Mouse (Mus musculus) neural tube, embryonic 11.5 days (tissue): ENCODE measurements around the gene Hmgb1. TPM values are rescaled to one million over a fixed set of nuclear protein-coding genes. Genes with fewer than 3 reads are reported as not detected.
"Not testable (repeated sequence)": the region's sequence is repeated elsewhere in the genome, so short reads cannot be mapped to it uniquely, and the experiment has no call there.

Experiments used
- ATAC-seq: fragments of 200-750 bp; cut with Nextera tagmentation; 2 replicates; pipeline ENCODE4 v1.8.0; 2017; ENCODE audit warnings: moderate number of reproducible peaks, mild to moderate bottlenecking, moderate TSS enrichment, moderate library complexity; ENCODE audit not compliant: insufficient read depth, low FRiP score, low TSS enrichment
- DNase-seq: peaks from one replicate; pipeline ENCODE4 v3.0.0-alpha.2; 2015; ENCODE audit warnings: low spot score
- H3K27ac ChIP-seq: fragments of 300-500 bp; sonication (generic); 2 replicates; pipeline ENCODE4 v1.5.1; 2014; ENCODE audit warnings: low read depth, mild to moderate bottlenecking, low read length
- H3K27me3 ChIP-seq: fragments of 300-500 bp; sonication (generic); 2 replicates; pipeline ENCODE4 v1.6.1; 2014; ENCODE audit warnings: mild to moderate bottlenecking, low read length, mixed read lengths; ENCODE audit not compliant: control insufficient read depth, insufficient read depth
- H3K36me3 ChIP-seq: fragments of 300-500 bp; sonication (generic); 2 replicates; pipeline ENCODE4 v1.6.1; 2014; ENCODE audit warnings: mild to moderate bottlenecking, low read length, moderate library complexity, mixed read lengths; ENCODE audit not compliant: control insufficient read depth, insufficient read depth
- H3K4me1 ChIP-seq: fragments of 300-500 bp; sonication (generic); 2 replicates; pipeline ENCODE4 v1.6.1; 2014; ENCODE audit warnings: low read length, mixed read lengths; ENCODE audit not compliant: control insufficient read depth, insufficient read depth
- H3K4me2 ChIP-seq: fragments of 300-500 bp; sonication (generic); 2 replicates; pipeline ENCODE4 v1.6.1; 2014; ENCODE audit warnings: low read depth, mild to moderate bottlenecking, moderate library complexity
- H3K4me3 ChIP-seq: fragments of 300-500 bp; sonication (generic); 2 replicates; pipeline ENCODE4 v1.5.1; 2014; ENCODE audit warnings: low read depth, low read length
- H3K9ac ChIP-seq: fragments of 300-500 bp; sonication (generic); 2 replicates; pipeline ENCODE4 v1.6.1; 2014; ENCODE audit warnings: mild to moderate bottlenecking, low read length
- H3K9me3 ChIP-seq: fragments of 300-500 bp; sonication (generic); 2 replicates; pipeline ENCODE4 v1.6.1; 2016; ENCODE audit warnings: low read length; ENCODE audit not compliant: control insufficient read depth
- WGBS: fragments of 180-500 bp; shearing (Covaris S2); extraction: QIAGEN DNeasy Blood & Tissue Kit; methylation state at CpG from one replicate; pipeline ENCODE4 v1.1.7; 2014; 5-methylcytosine and 5-hydroxymethylcytosine counted together
- polyA plus RNA-seq: library from polyadenylated mRNA; unstranded; fragments of >200 nt; fragmentation: Nextera tagmentation; extraction: Ambion mirVana; gene quantifications from 2 replicates; pipeline ENCODE4 v1.2.1, GENCODE M21; 2014

Hmgb1 gene
- polyA plus RNA-seq, 1 experiment from 2014 or later = 1,783 TPM

DNA sequence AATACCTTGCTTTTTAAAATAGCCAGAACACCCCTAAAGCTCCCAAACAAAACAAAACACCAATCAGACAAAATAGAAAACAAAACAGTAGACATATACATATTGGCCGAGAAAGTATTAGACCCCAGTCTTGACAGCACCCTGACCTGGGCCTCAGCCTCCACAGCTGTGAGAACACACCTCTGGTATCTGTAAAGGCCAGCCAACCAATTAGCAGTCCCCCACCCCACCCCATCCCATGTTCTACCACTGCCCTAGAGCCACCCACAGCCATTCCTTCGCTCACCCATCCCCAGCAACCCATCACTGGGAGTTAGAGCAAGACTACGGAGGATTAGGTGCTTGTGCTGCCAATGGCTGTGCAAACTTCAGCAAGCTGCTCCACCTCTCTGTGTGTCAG is 33.4 kb downstream of the Hmgb1 start:
- Histone ChIP-seq H3K4me2 (no peak overlapping the region), H3K9ac (no peak overlapping the region), H3K27me3 (no peaks in the 10 kb centered on the region), H3K36me3 (no peaks in the 10 kb centered on the region), H3K4me3 (no peak overlapping the region), H3K27ac (no peak overlapping the region), H3K4me1 (no peaks in the 10 kb centered on the region), H3K9me3 (no peaks in the 10 kb centered on the region)
- DNase-seq = no peak
- WGBS = 96% methylated on average over 3 of the region's 3 CpGs
- no peak for ATAC-seq

DNA sequence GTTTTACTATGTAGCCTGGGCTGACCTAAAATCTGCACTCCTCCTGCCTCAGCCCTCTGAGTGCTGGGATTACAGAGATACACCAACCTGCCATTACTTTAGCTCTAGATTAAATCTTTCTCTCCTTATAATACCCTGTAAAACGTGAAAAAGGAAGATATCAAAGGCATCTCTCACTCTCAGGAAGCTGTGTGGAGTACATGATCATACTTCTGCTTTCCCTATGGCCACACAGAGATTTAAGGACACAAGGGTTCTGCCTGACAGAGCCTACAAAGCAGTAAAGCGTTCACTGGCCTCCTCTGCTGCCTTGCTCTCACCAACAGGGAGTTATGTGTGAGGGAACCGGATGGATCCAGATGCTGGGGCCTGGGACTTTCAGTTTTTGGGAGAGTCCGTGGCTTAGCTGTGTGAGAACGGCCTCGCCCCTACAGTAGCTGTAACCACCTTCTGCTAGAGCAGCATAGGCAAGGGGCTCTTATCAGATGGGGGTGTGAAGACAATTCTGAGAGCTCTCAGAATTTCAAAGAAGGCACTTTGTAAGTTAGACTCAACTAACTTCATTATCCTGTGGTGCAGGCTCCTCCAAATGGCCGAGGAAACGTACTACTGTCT is 36.8 kb downstream of the Hmgb1 start:
- Histone ChIP-seq H3K27ac (no peak overlapping the region), H3K36me3 (no peaks in the 10 kb centered on the region), H3K4me2 (no peak overlapping the region), H3K9ac (no peak overlapping the region), H3K27me3 (no peaks in the 10 kb centered on the region), H3K4me1 (no peaks in the 10 kb centered on the region), H3K4me3 (no peak overlapping the region), H3K9me3 (no peaks in the 10 kb centered on the region)
- ATAC-seq (no peak), DNase-seq (no peak)
- 86% methylated on average over 8 of the region's 8 CpGs for WGBS

DNA sequence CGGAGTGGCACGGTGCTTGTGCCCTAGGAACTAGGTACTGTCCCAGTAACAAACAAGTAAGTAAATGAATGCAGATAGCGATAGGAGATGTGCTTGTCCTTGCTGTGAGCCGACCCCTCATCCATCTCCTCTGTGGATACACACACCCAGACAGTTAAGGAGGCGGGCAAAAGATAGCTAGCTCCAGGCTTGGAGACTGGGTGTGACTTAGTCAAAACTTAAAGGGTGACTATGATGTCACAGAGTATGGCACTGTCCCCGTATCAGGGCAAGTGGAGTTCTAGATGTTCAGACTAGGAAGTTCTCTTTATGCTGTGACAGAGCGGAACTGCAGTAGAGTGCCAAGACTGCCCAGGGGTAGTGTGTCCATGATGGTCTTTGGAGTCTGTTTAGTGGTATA is 37.6 kb downstream of the Hmgb1 start:
- 93% methylated on average over 7 of the region's 7 CpGs for WGBS
- no peak overlapping the region for H3K4me3 ChIP-seq
- DNase-seq (no peak), ATAC-seq (no peak)
- H3K4me2 ChIP-seq = no peak overlapping the region
- no peaks in the 10 kb centered on the region for H3K9me3 ChIP-seq
- H3K9ac ChIP-seq = no peak overlapping the region
- no peak overlapping the region for H3K27ac ChIP-seq
- no peaks in the 10 kb centered on the region for H3K4me1 ChIP-seq
- H3K27me3 ChIP-seq = no peaks in the 10 kb centered on the region
- H3K36me3 ChIP-seq = no peaks in the 10 kb centered on the region

GRCm38 (mm10) chr5:149143766-149144375 is 40.4 kb downstream of the Hmgb1 start:
- H3K27me3 ChIP-seq = no peaks in the 10 kb centered on the region
- 74% methylated on average over 25 of the region's 25 CpGs for WGBS
- no peak for ATAC-seq

GRCm38 (mm10) chr5:149141155-149141554 is 43.1 kb downstream of the Hmgb1 start:
- H3K4me1 ChIP-seq, H3K4me3 ChIP-seq, DNase-seq, ATAC-seq, H3K9me3 ChIP-seq, H3K4me2 ChIP-seq, H3K27me3 ChIP-seq, H3K27ac ChIP-seq, H3K9ac ChIP-seq, H3K36me3 ChIP-seq: not testable (repeated sequence)
- 100% methylated on average over 1 of the region's 1 CpGs for WGBS

More at GRCm38 (mm10) chr5:149143766-149144375, 40.4 kb downstream of the Hmgb1 start:
- Histone ChIP-seq H3K9me3 (no peaks in the 10 kb centered on the region), H3K27ac (no peak overlapping the region), H3K4me3 (no peak overlapping the region), H3K4me2 (no peak overlapping the region), H3K4me1 (no peaks in the 10 kb centered on the region), H3K36me3 (no peaks in the 10 kb centered on the region), H3K9ac (no peak overlapping the region)
- no peak for DNase-seq

DNA sequence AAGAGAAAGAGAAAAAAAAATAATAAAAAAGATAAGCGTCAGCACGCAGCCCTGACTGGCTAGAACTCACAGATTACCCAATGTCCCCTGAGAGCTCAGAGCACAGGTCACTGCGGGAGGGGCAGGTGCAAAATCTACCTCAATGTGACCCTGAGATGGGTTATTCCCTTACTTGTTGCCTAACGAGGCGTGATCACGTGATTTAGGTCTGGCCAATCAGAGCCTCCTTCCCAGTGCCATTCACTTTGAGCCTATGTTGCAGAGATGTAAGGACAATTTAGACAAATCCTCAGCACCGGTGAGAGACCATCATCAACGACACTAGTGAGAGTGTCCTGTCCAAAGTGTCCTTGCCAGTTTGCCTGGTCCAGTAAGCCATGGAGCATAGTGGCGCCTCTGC is 44.0 kb downstream of the Hmgb1 start:
- 66% methylated on average over 9 of the region's 9 CpGs for WGBS
- no peak overlapping the region for H3K9ac ChIP-seq
- no peaks in the 10 kb centered on the region for H3K4me1 ChIP-seq
- no peaks in the 10 kb centered on the region for H3K9me3 ChIP-seq
- H3K36me3 ChIP-seq = no peaks in the 10 kb centered on the region
- H3K4me2 ChIP-seq = no peak overlapping the region
- ATAC-seq (no peak), DNase-seq (no peak)
- H3K4me3 ChIP-seq = no peak overlapping the region
- no peak overlapping the region for H3K27ac ChIP-seq
- no peaks in the 10 kb centered on the region for H3K27me3 ChIP-seq

GRCm38 (mm10) chr5:149138087-149138486 is 46.2 kb downstream of the Hmgb1 start:
- H3K9me3 ChIP-seq, ATAC-seq, DNase-seq, H3K27me3 ChIP-seq, H3K36me3 ChIP-seq, H3K4me2 ChIP-seq, H3K27ac ChIP-seq, H3K9ac ChIP-seq, H3K4me1 ChIP-seq, H3K4me3 ChIP-seq: not testable (repeated sequence)
- 90% methylated on average over 6 of the region's 6 CpGs for WGBS

DNA sequence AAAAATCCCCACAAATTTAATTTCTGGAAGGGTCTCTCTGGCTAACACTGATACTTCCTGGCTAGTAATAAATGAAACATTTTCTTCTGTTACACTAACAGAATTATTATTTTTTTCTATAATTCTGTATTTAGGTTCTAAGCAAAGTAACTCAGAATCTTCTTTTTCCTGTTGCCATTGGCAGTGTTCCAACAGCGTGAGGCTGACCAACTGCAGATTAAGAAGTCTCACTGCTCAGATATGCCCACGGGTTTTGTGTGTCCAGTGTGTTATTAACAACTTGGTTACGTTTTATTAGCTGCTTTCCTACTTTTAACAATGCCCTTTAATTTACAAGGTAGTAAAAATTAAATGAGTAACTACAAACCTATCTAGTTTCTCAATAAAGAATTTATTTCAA is 46.8 kb downstream of the Hmgb1 start:
- 81% methylated on average over 3 of the region's 3 CpGs for WGBS
- no peak for DNase-seq
- no peak for ATAC-seq
- Histone ChIP-seq H3K36me3 (no peaks in the 10 kb centered on the region), H3K9ac (no peak overlapping the region), H3K27ac (no peak overlapping the region), H3K4me1 (no peaks in the 10 kb centered on the region), H3K9me3 (no peaks in the 10 kb centered on the region), H3K4me3 (no peak overlapping the region), H3K27me3 (no peaks in the 10 kb centered on the region), H3K4me2 (no peak overlapping the region)

DNA sequence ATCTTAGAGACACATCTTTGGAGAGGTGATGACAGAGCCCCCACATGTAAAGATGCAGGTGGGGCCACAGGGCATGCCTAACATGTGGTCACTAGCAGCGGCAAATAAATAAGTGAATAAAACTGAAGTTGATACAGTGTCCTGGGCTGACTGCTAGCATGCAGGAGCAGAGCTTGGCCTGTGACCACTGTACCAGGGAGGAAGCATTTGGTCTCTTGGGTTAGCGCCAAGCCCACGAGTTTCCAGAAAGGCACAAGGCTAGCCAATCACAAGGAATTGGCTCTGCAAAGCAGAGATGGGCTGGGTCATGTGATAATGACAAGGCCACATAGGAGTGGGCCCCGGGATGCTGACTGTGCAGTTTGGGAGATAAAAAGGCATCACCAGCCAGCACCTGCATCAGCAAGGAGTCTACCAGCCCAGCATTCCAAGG is 47.3 kb downstream of the Hmgb1 start:
- no peak for ATAC-seq
- 82% methylated on average over 4 of the region's 4 CpGs for WGBS
- no peak for DNase-seq
- H3K4me1 ChIP-seq = no peaks in the 10 kb centered on the region
- H3K27me3 ChIP-seq = no peaks in the 10 kb centered on the region
- H3K27ac ChIP-seq = no peak overlapping the region
- H3K36me3 ChIP-seq = no peaks in the 10 kb centered on the region
- no peak overlapping the region for H3K9ac ChIP-seq
- H3K9me3 ChIP-seq = no peaks in the 10 kb centered on the region
- H3K4me3 ChIP-seq = no peak overlapping the region
- no peak overlapping the region for H3K4me2 ChIP-seq
